Mouse (Mus musculus) cortical plate, adult 2 months (tissue): Measurements from ENCODE around the gene Asb16. TPM values are rescaled to one million over a fixed set of nuclear protein-coding genes. Genes with fewer than 3 reads are reported as not detected.

Source experiments
- H3K27ac ChIP-seq: fragments of 200-500 bp; 2 replicates; pipeline ENCODE4 v1.5.1; 2012; ENCODE audit warnings: low read length, control low read depth, inconsistent platforms; ENCODE audit not compliant: insufficient read depth
- H3K4me1 ChIP-seq: fragments of 200-500 bp; 2 replicates; pipeline ENCODE4 v1.6.1; 2011; ENCODE audit warnings: low read length; ENCODE audit not compliant: control insufficient read depth, insufficient read depth
- H3K4me3 ChIP-seq: fragments of 200-500 bp; 2 replicates; pipeline ENCODE4 v1.5.1; 2011; ENCODE audit warnings: mild to moderate bottlenecking, low read length, control low read depth; ENCODE audit not compliant: insufficient read depth
- CTCF ChIP-seq: fragments of 200-500 bp; IDR thresholded peaks from 2 replicates; pipeline ENCODE4 v1.5.1; 2011; ENCODE audit warnings: mild to moderate bottlenecking, control low read depth, low read length; ENCODE audit not compliant: insufficient read depth; ENCODE audit errors: extremely low read depth
- POLR2A ChIP-seq: fragments of 200-500 bp; IDR thresholded peaks from 2 replicates; pipeline ENCODE4 v1.6.1; 2011; ENCODE audit warnings: mild to moderate bottlenecking, low read length, control low read depth; ENCODE audit not compliant: insufficient read depth; ENCODE audit errors: extremely low read depth
- polyA plus RNA-seq: library from polyadenylated mRNA; depleted of rRNA; stranded (reverse); fragments of >200 nt; gene quantifications from 2 replicates; pipeline ENCODE4 v1.2.3, GENCODE M21; 2012; rRNA removed

Asb16 gene
- polyA plus RNA-seq, 1 experiment = 2.2 TPM

DNA sequence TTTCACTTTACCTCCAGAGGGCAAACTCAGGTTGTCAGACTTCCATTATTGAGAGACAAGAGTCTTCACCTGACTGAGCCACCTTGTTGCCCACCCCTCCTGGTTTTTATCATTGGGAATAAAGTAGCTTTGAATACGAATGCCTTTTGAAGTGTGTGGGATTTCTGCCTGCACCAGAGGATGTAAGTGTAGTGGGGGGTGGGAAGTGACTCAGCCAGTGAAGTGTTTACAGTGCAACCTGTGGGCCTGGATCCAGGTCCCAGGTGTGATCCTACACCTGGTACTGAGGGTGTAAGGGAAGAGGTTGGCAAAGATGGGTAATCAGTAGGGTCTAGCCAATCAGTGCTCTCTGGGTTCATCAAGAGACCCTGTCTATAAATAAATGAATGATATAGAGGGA, 55.0 kb downstream of the Asb16 start:
- no peaks in the 10 kb centered on the region for H3K4me1 ChIP-seq
- H3K4me3 ChIP-seq = no peak overlapping the region
- no peak overlapping the region for H3K27ac ChIP-seq
- TF ChIP-seq CTCF (no peak), POLR2A (no peak)

GRCm38 (mm10) chr11:102327250-102327649, 58.7 kb downstream of the Asb16 start:
- Histone ChIP-seq H3K27ac (no peak overlapping the region), H3K4me1 (no peaks in the 10 kb centered on the region), H3K4me3 (no peak overlapping the region)
- TF ChIP-seq CTCF (no peak), POLR2A (no peak)

DNA sequence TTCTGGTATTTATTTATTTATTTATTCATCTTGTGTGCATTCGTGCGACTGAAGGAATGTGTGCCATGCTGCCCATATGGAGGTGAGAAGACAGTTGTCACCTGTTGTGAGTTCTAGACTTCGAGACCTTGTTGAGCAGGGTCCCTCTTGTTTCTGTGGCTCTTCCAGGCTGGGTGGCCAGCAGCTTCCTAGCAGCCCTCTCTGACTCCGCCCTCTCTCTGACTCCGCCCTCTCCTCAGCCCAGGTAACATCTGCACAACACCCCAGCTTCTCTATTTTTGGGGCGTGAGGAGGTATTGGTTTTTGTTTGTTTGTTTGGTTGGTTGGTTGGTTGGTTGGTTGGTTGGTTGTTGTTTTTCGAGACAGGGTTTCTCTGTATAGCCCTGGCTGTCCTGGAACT, 59.3 kb downstream of the Asb16 start:
- H3K27ac ChIP-seq = no peak overlapping the region
- no peak overlapping the region for H3K4me3 ChIP-seq
- no peak for TF ChIP-seq CTCF
- TF ChIP-seq POLR2A = no peak

More for the DNA sequence above, 59.3 kb downstream of the Asb16 start:
- H3K4me1 ChIP-seq = no peaks in the 10 kb centered on the region

Other genes starting within 250 kb of the Asb16 start
- 57.9 and 60.4 TPM in 2 replicates for gene Mpp3, start 240.3 kb upstream of the Asb16 start, polyA plus RNA-seq
- 0.15 and 0.19 TPM in 2 replicates for gene Cd300lg, start 227.2 kb upstream of the Asb16 start, polyA plus RNA-seq
- gene Mpp2, start 180.2 kb upstream of the Asb16 start, polyA plus RNA-seq = 128 and 133 TPM in 2 replicates
- not detected in 2 replicates for gene Ppy, start 167.4 kb upstream of the Asb16 start, polyA plus RNA-seq
- gene Pyy, start 160.9 kb upstream of the Asb16 start, polyA plus RNA-seq = not detected in 2 replicates
- 0.04 and 0.08 TPM in 2 replicates for gene Nags, start 123.2 kb upstream of the Asb16 start, polyA plus RNA-seq
- 28.4 and 31.4 TPM in 2 replicates for gene Tmem101, start 112.3 kb upstream of the Asb16 start, polyA plus RNA-seq
- gene Lsm12, start 83.4 kb upstream of the Asb16 start, polyA plus RNA-seq = 33.2 and 34.4 TPM in 2 replicates
- 97.1 TPM in 2 replicates for gene G6pc3, start 79.1 kb upstream of the Asb16 start, polyA plus RNA-seq
- 191 and 237 TPM in 2 replicates for gene Hdac5, start 38.6 kb upstream of the Asb16 start, polyA plus RNA-seq
- gene BC030867, start 19.9 kb upstream of the Asb16 start, polyA plus RNA-seq = 1.3 and 1.4 TPM in 2 replicates
- 95.3 and 97.0 TPM in 2 replicates for gene Tmub2, start 16.2 kb downstream of the Asb16 start, polyA plus RNA-seq
- gene Atxn7l3, start 27.9 kb downstream of the Asb16 start, polyA plus RNA-seq = 171 and 180 TPM in 2 replicates
- 84.1 and 86.8 TPM in 2 replicates for gene Ubtf, start 51.0 kb downstream of the Asb16 start, polyA plus RNA-seq
- 0.02 and 0.04 TPM in 2 replicates for gene Slc4a1, start 97.5 kb downstream of the Asb16 start, polyA plus RNA-seq
- gene Rundc3a, start 124.7 kb downstream of the Asb16 start, polyA plus RNA-seq = 511 and 558 TPM in 2 replicates
- gene Slc25a39, start 139.2 kb downstream of the Asb16 start, polyA plus RNA-seq = 85.9 and 88.4 TPM in 2 replicates
- 64.6 and 67.2 TPM in 2 replicates for gene Grn, start 161.6 kb downstream of the Asb16 start, polyA plus RNA-seq
- gene Fam171a2, start 178.9 kb downstream of the Asb16 start, polyA plus RNA-seq = 77.9 and 78.3 TPM in 2 replicates
- 4.1 and 4.9 TPM in 2 replicates for gene Itga2b, start 201.4 kb downstream of the Asb16 start, polyA plus RNA-seq